Mouse (Mus musculus) embryonic facial prominence, embryonic 12.5 days (tissue): ENCODE results near the gene Unc5c. TPM values are rescaled to one million over a fixed set of nuclear protein-coding genes. Genes with fewer than 3 reads are reported as not detected.

Experiments
- ATAC-seq: fragments of 200-750 bp; cut with Nextera tagmentation; 2 replicates; pipeline ENCODE4 v1.8.0; 2017; ENCODE audit not compliant: insufficient number of reproducible peaks, insufficient read depth, low FRiP score, low TSS enrichment
- H3K27ac ChIP-seq: fragments of 300-500 bp; sonication (generic); 2 replicates; pipeline ENCODE4 v1.5.1; 2016; ENCODE audit warnings: mild to moderate bottlenecking
- H3K27me3 ChIP-seq: fragments of 300-500 bp; sonication (generic); 2 replicates; pipeline ENCODE4 v1.6.1; 2016; ENCODE audit warnings: mild to moderate bottlenecking, moderate library complexity
- H3K36me3 ChIP-seq: fragments of 300-500 bp; sonication (generic); 2 replicates; pipeline ENCODE4 v1.6.1; 2016; ENCODE audit warnings: mild to moderate bottlenecking
- H3K4me1 ChIP-seq: fragments of 300-500 bp; sonication (generic); 2 replicates; pipeline ENCODE4 v1.6.1; 2016
- H3K4me2 ChIP-seq: fragments of 300-500 bp; sonication (generic); replicated peaks from 2 replicates; pipeline ENCODE4 v1.6.1; 2016; ENCODE audit warnings: mild to moderate bottlenecking, moderate library complexity
- H3K4me3 ChIP-seq: fragments of 300-500 bp; sonication (generic); 2 replicates; pipeline ENCODE4 v1.5.1; 2016; ENCODE audit warnings: mild to moderate bottlenecking
- H3K9ac ChIP-seq: fragments of 300-500 bp; sonication (generic); 2 replicates; pipeline ENCODE4 v1.6.1; 2016; ENCODE audit warnings: mild to moderate bottlenecking, moderate library complexity
- H3K9me3 ChIP-seq: fragments of 300-500 bp; sonication (generic); 2 replicates; pipeline ENCODE4 v1.6.1; 2016; ENCODE audit warnings: mild to moderate bottlenecking, moderate library complexity
- WGBS: fragments of 180-500 bp; shearing (Covaris S2); methylation state at CpG from one replicate; pipeline ENCODE4 v1.1.7; 2016; 5-methylcytosine and 5-hydroxymethylcytosine counted together
- polyA plus RNA-seq: library from polyadenylated mRNA; unstranded; fragments of >200 nt; fragmentation: Nextera tagmentation; extraction: Ambion mirVana; gene quantifications from 2 replicates; pipeline ENCODE4 v1.2.1, GENCODE M21; 2016

Gene Unc5c
- polyA plus RNA-seq: 16.4 and 18.6 TPM in 2 replicates

GRCm38 (mm10) chr3:141465104-141465705, at the start of gene Unc5c:
TSS of gene Unc5c (plus strand) at chr3:141465216.
- WGBS: under 1% methylated on average over 61 of the region's 61 CpGs
- H3K4me2 ChIP-seq: peak within 1 kb of the TSS; percentile 71
- H3K9ac ChIP-seq: peak within 1 kb of the TSS; percentile 80
- no peaks in the 10 kb centered on the region for H3K36me3 ChIP-seq
- H3K27me3 ChIP-seq: no peaks in the 10 kb centered on the region
- H3K27ac ChIP-seq: peak within 1 kb of the TSS; percentile 92
- 0 out of 2 replicates have a peak, but pooled peaks cover 8% of the 10 kb centered on the region for H3K4me1 ChIP-seq
- ATAC-seq: peak; percentile 84
- peak within 1 kb of the TSS; percentile 75 for H3K4me3 ChIP-seq
- H3K9me3 ChIP-seq: no peaks in the 10 kb centered on the region

GRCm38 (mm10) chr3:141457475-141457874, 7.5 kb upstream of the Unc5c start:
- H3K27ac ChIP-seq: no peak overlapping the region
- H3K36me3 ChIP-seq: no peaks in the 10 kb centered on the region
- WGBS: 88% methylated on average over 2 of the region's 2 CpGs
- no peaks in the 10 kb centered on the region for H3K27me3 ChIP-seq
- no peak overlapping the region for H3K4me3 ChIP-seq
- no peak overlapping the region for H3K9ac ChIP-seq
- no peaks in the 10 kb centered on the region for H3K9me3 ChIP-seq
- ATAC-seq: no peak
- no peak overlapping the region for H3K4me2 ChIP-seq
- no peaks in the 10 kb centered on the region for H3K4me1 ChIP-seq

GRCm38 (mm10) chr3:141462482-141462881, 2.5 kb upstream of the Unc5c start:
- no peak for ATAC-seq
- Histone ChIP-seq H3K9ac (no peak overlapping the region), H3K36me3 (no peaks in the 10 kb centered on the region), H3K27ac (no peak overlapping the region), H3K4me3 (no peak overlapping the region), H3K27me3 (no peaks in the 10 kb centered on the region), H3K9me3 (no peaks in the 10 kb centered on the region), H3K4me2 (no peak overlapping the region), H3K4me1 (0 out of 2 replicates have a peak, but pooled peaks cover 3% of the 10 kb centered on the region)
- WGBS: 63% methylated on average over 7 of the region's 7 CpGs

- Histone ChIP-seq H3K27ac (peak overlapping the region; percentile 92), H3K27me3 (no peaks in the 10 kb centered on the region)
- 0% methylated on average over 26 of the region's 26 CpGs for WGBS
Observed at GRCm38 (mm10) chr3:141464691-141465103, 319 bp upstream of the Unc5c start.

GRCm38 (mm10) chr3:141466061-141466460, 1.0 kb downstream of the Unc5c start:
- H3K27ac ChIP-seq: peak overlapping the region; percentile 92
- H3K27me3 ChIP-seq: no peaks in the 10 kb centered on the region
- peak overlapping the region; percentile 80 for H3K9ac ChIP-seq
- under 1% methylated on average over 20 of the region's 20 CpGs for WGBS
- H3K4me2 ChIP-seq: peak overlapping the region; percentile 71
- no peaks in the 10 kb centered on the region for H3K36me3 ChIP-seq
- no peaks in the 10 kb centered on the region for H3K9me3 ChIP-seq
- ATAC-seq: no peak
- 0 out of 2 replicates have a peak, but pooled peaks cover 8% of the 10 kb centered on the region for H3K4me1 ChIP-seq
- peak overlapping the region; percentile 75 for H3K4me3 ChIP-seq

More at GRCm38 (mm10) chr3:141464691-141465103, 319 bp upstream of the Unc5c start:
- ATAC-seq: peak; percentile 71
- Histone ChIP-seq H3K4me1 (0 out of 2 replicates have a peak, but pooled peaks cover 8% of the 10 kb centered on the region), H3K9ac (peak overlapping the region; percentile 80), H3K4me2 (peak overlapping the region; percentile 71), H3K4me3 (peak overlapping the region; percentile 75), H3K9me3 (no peaks in the 10 kb centered on the region), H3K36me3 (no peaks in the 10 kb centered on the region)

GRCm38 (mm10) chr3:141466727-141467335, 1.8 kb downstream of the Unc5c start:
- no peaks in the 10 kb centered on the region for H3K9me3 ChIP-seq
- no peaks in the 10 kb centered on the region for H3K36me3 ChIP-seq
- 0 out of 2 replicates have a peak, but pooled peaks cover 8% of the 10 kb centered on the region for H3K4me1 ChIP-seq
- no peak for ATAC-seq
- WGBS: 8% methylated on average over 3 of the region's 3 CpGs
- H3K27ac ChIP-seq: peak overlapping the region; percentile 60; the same call in 1 of the 2 replicates
- peak overlapping the region; percentile 75 for H3K4me3 ChIP-seq
- no peaks in the 10 kb centered on the region for H3K27me3 ChIP-seq
- H3K9ac ChIP-seq: peak overlapping the region; percentile 48
- peak overlapping the region; percentile 71 for H3K4me2 ChIP-seq

- H3K4me2 ChIP-seq: no peak overlapping the region
- no peak overlapping the region for H3K4me3 ChIP-seq
- no peaks in the 10 kb centered on the region for H3K9me3 ChIP-seq
- no peak overlapping the region for H3K9ac ChIP-seq
- 44% methylated on average over 2 of the region's 2 CpGs for WGBS
- H3K36me3 ChIP-seq: no peaks in the 10 kb centered on the region
- no peak for ATAC-seq
- 0 out of 2 replicates have a peak, but pooled peaks cover 8% of the 10 kb centered on the region for H3K4me1 ChIP-seq
- no peaks in the 10 kb centered on the region for H3K27me3 ChIP-seq
- H3K27ac ChIP-seq: no peak overlapping the region
Observed at GRCm38 (mm10) chr3:141469338-141469737, 4.3 kb downstream of the Unc5c start.

- ATAC-seq: no peak
- H3K4me3 ChIP-seq: no peak overlapping the region
- H3K4me1 ChIP-seq: peaks cover 12% of the 10 kb centered on the region
- no peaks in the 10 kb centered on the region for H3K36me3 ChIP-seq
- H3K4me2 ChIP-seq: no peak overlapping the region
- no peak overlapping the region for H3K9ac ChIP-seq
- H3K9me3 ChIP-seq: no peaks in the 10 kb centered on the region
- no peaks in the 10 kb centered on the region for H3K27me3 ChIP-seq
- no peak overlapping the region for H3K27ac ChIP-seq
- 67% methylated on average over 5 of the region's 5 CpGs for WGBS
Observed at GRCm38 (mm10) chr3:141473205-141473604, 8.2 kb downstream of the Unc5c start.

- ATAC-seq: no peak
- Histone ChIP-seq H3K4me2 (no peak overlapping the region), H3K27me3 (no peaks in the 10 kb centered on the region), H3K9me3 (no peaks in the 10 kb centered on the region), H3K36me3 (no peaks in the 10 kb centered on the region), H3K9ac (no peak overlapping the region), H3K27ac (no peak overlapping the region), H3K4me3 (no peak overlapping the region), H3K4me1 (peaks cover 12% of the 10 kb centered on the region)
- 81% methylated on average over 5 of the region's 5 CpGs for WGBS
Observed at GRCm38 (mm10) chr3:141475389-141475788, 10.4 kb downstream of the Unc5c start.

- peaks cover 12% of the 10 kb centered on the region for H3K4me1 ChIP-seq
- H3K9me3 ChIP-seq: no peaks in the 10 kb centered on the region
- no peaks in the 10 kb centered on the region for H3K36me3 ChIP-seq
- no peaks in the 10 kb centered on the region for H3K27me3 ChIP-seq
- H3K4me3 ChIP-seq: no peak overlapping the region
- no peak overlapping the region for H3K9ac ChIP-seq
- no peak overlapping the region for H3K27ac ChIP-seq
- ATAC-seq: no peak
- 27% methylated on average over 6 of the region's 6 CpGs for WGBS
- no peak overlapping the region for H3K4me2 ChIP-seq
Observed at GRCm38 (mm10) chr3:141475919-141476318, 10.9 kb downstream of the Unc5c start.

GRCm38 (mm10) chr3:141476670-141477069, 11.7 kb downstream of the Unc5c start:
- Histone ChIP-seq H3K27ac (no peak overlapping the region), H3K27me3 (no peaks in the 10 kb centered on the region), H3K4me3 (no peak overlapping the region), H3K36me3 (no peaks in the 10 kb centered on the region), H3K4me1 (peaks cover 12% of the 10 kb centered on the region), H3K4me2 (no peak overlapping the region), H3K9me3 (no peaks in the 10 kb centered on the region), H3K9ac (no peak overlapping the region)
- 27% methylated on average over 3 of the region's 3 CpGs for WGBS
- no peak for ATAC-seq

- H3K9ac ChIP-seq: no peak overlapping the region
- H3K27me3 ChIP-seq: no peaks in the 10 kb centered on the region
- no peak overlapping the region for H3K4me2 ChIP-seq
- no peaks in the 10 kb centered on the region for H3K9me3 ChIP-seq
- no peak overlapping the region for H3K4me3 ChIP-seq
- no peaks in the 10 kb centered on the region for H3K4me1 ChIP-seq
- WGBS: 47% methylated on average over 4 of the region's 4 CpGs
- no peak overlapping the region for H3K27ac ChIP-seq
- H3K36me3 ChIP-seq: no peaks in the 10 kb centered on the region
- ATAC-seq: no peak
Observed at GRCm38 (mm10) chr3:141482465-141482864, 17.4 kb downstream of the Unc5c start.
